Mouse (Mus musculus): ENCODE data around the gene Krt81. TPM values are rescaled to one million over a fixed set of nuclear protein-coding genes. Genes with fewer than 3 reads are reported as not detected.

The Krt81 gene
- total and polyA plus RNA-seq, 3 experiments = not detected

- Histone ChIP-seq H3K4me3 (ENCODE audit: control insufficient read depth in 1 of 2, insufficient read depth in 1 of 2, low read depth in 2 of 2, low read length in 2 of 2) (no peak overlapping the region), H3K4me1 (ENCODE audit: control insufficient read depth in 1 of 2, insufficient read depth in 2 of 2, low read length in 2 of 2) (no peaks in the 10 kb centered on the region), H3K79me2 (ENCODE audit: control insufficient read depth, insufficient read depth, low read length, poor library complexity) (no peaks in the 10 kb centered on the region), H3K27me3 (ENCODE audit: control insufficient read depth in 1 of 2, insufficient read depth in 2 of 2, low read length in 2 of 2) (no peaks in the 10 kb centered on the region), H3K27ac (ENCODE audit: control insufficient read depth, low read depth, low read length) (no peak overlapping the region), H3K36me3 (ENCODE audit: control insufficient read depth in 1 of 2, insufficient read depth in 2 of 2, low read length in 2 of 2) (no peaks in the 10 kb centered on the region), H3K9ac (ENCODE audit: control insufficient read depth, low read depth, low read length, poor library complexity, severe bottlenecking) (no peak overlapping the region), H3K9me3 (replicated peaks; ENCODE audit: insufficient read depth, low read length) (no peaks in the 10 kb centered on the region)
- DNase-seq (ENCODE audit: low read depth, low spot score) = no peak
- no peak for TF ChIP-seq E2F4 (IDR thresholded peaks at IDR 0.05; ENCODE audit: borderline replicate concordance, low read depth, low read length)
- no peak for TF ChIP-seq CHD2 (IDR thresholded peaks at IDR 0.05; ENCODE audit: low read length)
- TF ChIP-seq TCF12 (IDR thresholded peaks at IDR 0.05; ENCODE audit: low read depth, low read length) = no peak
- no peak for TF ChIP-seq MAFK (IDR thresholded peaks at IDR 0.05; ENCODE audit: borderline replicate concordance, low read depth, low read length)
- TF ChIP-seq CTCF (IDR thresholded peaks at IDR 0.05 in 2 of 3, conservative IDR thresholded peaks at IDR 0.05 in 1 of 3; ENCODE audit: control insufficient read depth in 1 of 3, insufficient read depth in 1 of 3, low read depth in 2 of 3, low read length in 3 of 3, poor library complexity in 1 of 3, severe bottlenecking in 1 of 3) = no peak
- TF ChIP-seq NRF1 (IDR thresholded peaks at IDR 0.05; ENCODE audit: insufficient read depth, low read depth, low read length, poor library complexity, severe bottlenecking) = no peak
- TF ChIP-seq SIN3A (IDR thresholded peaks at IDR 0.05; ENCODE audit: low read length) = no peak
- no peak for TF ChIP-seq MYC (IDR thresholded peaks at IDR 0.05; ENCODE audit: low read depth, low read length)
- TF ChIP-seq EP300 (IDR thresholded peaks at IDR 0.05; ENCODE audit: low read depth in 1 of 2, low read length in 2 of 2) = no peak
- no peak for TF ChIP-seq ZMIZ1 (IDR thresholded peaks at IDR 0.05; ENCODE audit: low read depth, low read length)
- TF ChIP-seq BHLHE40 (IDR thresholded peaks at IDR 0.05; ENCODE audit: borderline replicate concordance, low read depth, low read length) = no peak
- TF ChIP-seq CHD1 (IDR thresholded peaks at IDR 0.05; ENCODE audit: low read depth, low read length) = no peak
- TF ChIP-seq UBTF (IDR thresholded peaks at IDR 0.05; ENCODE audit: borderline replicate concordance, insufficient read depth, low read depth, low read length) = no peak
- no peak for TF ChIP-seq MAX (IDR thresholded peaks at IDR 0.05; ENCODE audit: low read length)
These were observed 16.1 kb upstream of the Krt81 start for GRCm38 (mm10) chr15:101479666-101480060.

GRCm38 (mm10) chr15:101479007-101479665 lies 15.6 kb upstream of the Krt81 start:
- Histone ChIP-seq H3K27ac (ENCODE audit: control insufficient read depth, low read depth, low read length) (no peak overlapping the region), H3K36me3 (ENCODE audit: control insufficient read depth in 1 of 2, insufficient read depth in 2 of 2, low read length in 2 of 2) (no peaks in the 10 kb centered on the region), H3K79me2 (ENCODE audit: control insufficient read depth, insufficient read depth, low read length, poor library complexity) (no peaks in the 10 kb centered on the region), H3K27me3 (ENCODE audit: control insufficient read depth in 1 of 2, insufficient read depth in 2 of 2, low read length in 2 of 2) (no peaks in the 10 kb centered on the region), H3K4me1 (ENCODE audit: control insufficient read depth in 1 of 2, insufficient read depth in 2 of 2, low read length in 2 of 2) (no peaks in the 10 kb centered on the region), H3K4me3 (ENCODE audit: control insufficient read depth in 1 of 2, insufficient read depth in 1 of 2, low read depth in 2 of 2, low read length in 2 of 2) (no peak overlapping the region), H3K9me3 (replicated peaks; ENCODE audit: insufficient read depth, low read length) (no peaks in the 10 kb centered on the region), H3K9ac (ENCODE audit: control insufficient read depth, low read depth, low read length, poor library complexity, severe bottlenecking) (no peak overlapping the region)
- no peak for DNase-seq (ENCODE audit: low read depth, low spot score)
- TF ChIP-seq MAZ (IDR thresholded peaks at IDR 0.05; ENCODE audit: low read depth, low read length) (no peak), MXI1 (IDR thresholded peaks at IDR 0.05; ENCODE audit: low read depth, low read length) (no peak), E2F4 (IDR thresholded peaks at IDR 0.05; ENCODE audit: borderline replicate concordance, low read depth, low read length) (no peak)

Measured in MEL (cell line).